Mouse (Mus musculus) hindbrain, embryonic 11.5 days (tissue): Measurements from ENCODE around the gene Skap1. TPM values are rescaled to one million over a fixed set of nuclear protein-coding genes. Genes with fewer than 3 reads are reported as not detected.

ENCODE experiments used
- ATAC-seq: fragments of 200-750 bp; cut with Nextera tagmentation; 2 replicates; pipeline ENCODE4 v1.8.0; 2017; ENCODE audit warnings: mild to moderate bottlenecking, moderate TSS enrichment, moderate library complexity; ENCODE audit not compliant: low FRiP score
- DNase-seq: peaks from one replicate; pipeline ENCODE4 v3.0.0-alpha.2; 2015; ENCODE audit warnings: low spot score
- H3K27ac ChIP-seq: fragments of 300-500 bp; sonication (generic); 2 replicates; pipeline ENCODE4 v1.5.1; 2014; ENCODE audit warnings: mild to moderate bottlenecking, low read depth, low read length
- H3K27me3 ChIP-seq: fragments of 300-500 bp; sonication (generic); 2 replicates; pipeline ENCODE4 v1.6.1; 2014; ENCODE audit warnings: mild to moderate bottlenecking, low read length, moderate library complexity, mixed read lengths; ENCODE audit not compliant: control insufficient read depth, insufficient read depth
- H3K36me3 ChIP-seq: fragments of 300-500 bp; sonication (generic); 2 replicates; pipeline ENCODE4 v1.6.1; 2014; ENCODE audit warnings: mild to moderate bottlenecking, low read length, moderate library complexity, mixed read lengths; ENCODE audit not compliant: control insufficient read depth, insufficient read depth
- H3K4me1 ChIP-seq: fragments of 300-500 bp; sonication (generic); replicated peaks from 2 replicates; pipeline ENCODE4 v1.6.1; 2014; ENCODE audit warnings: low read length, mixed read lengths; ENCODE audit not compliant: control insufficient read depth, insufficient read depth
- H3K4me2 ChIP-seq: fragments of 300-500 bp; sonication (generic); replicated peaks from 2 replicates; pipeline ENCODE4 v1.6.1; 2014; ENCODE audit warnings: mild to moderate bottlenecking, low read depth, low read length
- H3K4me3 ChIP-seq: fragments of 300-500 bp; sonication (generic); 2 replicates; pipeline ENCODE4 v1.5.1; 2014; ENCODE audit warnings: low read depth, low read length
- H3K9ac ChIP-seq: fragments of 300-500 bp; sonication (generic); 2 replicates; pipeline ENCODE4 v1.6.1; 2014; ENCODE audit warnings: low read depth, low read length
- H3K9me3 ChIP-seq: fragments of 300-500 bp; sonication (generic); 2 replicates; pipeline ENCODE4 v1.6.1; 2016; ENCODE audit warnings: low read length; ENCODE audit not compliant: control insufficient read depth
- WGBS: fragments of 180-500 bp; shearing (Covaris S2); extraction: QIAGEN DNeasy Blood & Tissue Kit; methylation state at CpG from one replicate; pipeline ENCODE4 v1.1.7; 2014; 5-methylcytosine and 5-hydroxymethylcytosine counted together
- polyA plus RNA-seq: library from polyadenylated mRNA; unstranded; fragments of >200 nt; fragmentation: Nextera tagmentation; extraction: Ambion mirVana; gene quantifications from 2 replicates; pipeline ENCODE4 v1.2.1, GENCODE M21; 2014

Skap1 gene
- polyA plus RNA-seq, 1 experiment from 2014 or later = 0.85 TPM

DNA sequence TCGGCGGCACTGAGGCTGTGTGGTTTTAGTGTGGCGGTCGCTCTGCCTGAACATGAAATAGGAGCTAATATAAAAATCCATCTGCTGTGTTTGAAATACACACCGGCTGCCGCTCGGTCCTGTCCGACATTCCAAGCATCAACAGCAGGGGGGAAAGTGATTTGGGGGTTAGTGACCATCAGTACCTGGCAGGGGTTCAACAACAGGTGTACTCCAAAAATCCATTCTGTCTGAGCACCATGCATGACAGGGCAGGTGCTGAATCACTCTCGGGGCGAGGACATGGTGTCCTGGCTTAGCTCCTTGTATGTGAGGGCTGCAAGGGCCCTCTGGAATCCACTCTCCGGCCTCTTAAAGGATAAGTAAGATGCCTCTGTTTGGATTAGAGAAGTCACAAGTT lies 272.0 kb downstream of the Skap1 start:
- H3K4me1 ChIP-seq = peaks cover 4% of the 10 kb centered on the region
- WGBS = 27% methylated on average over 11 of the region's 11 CpGs
- peak overlapping the region; percentile 31 for H3K4me2 ChIP-seq
- no peaks in the 10 kb centered on the region for H3K27me3 ChIP-seq
- no peaks in the 10 kb centered on the region for H3K36me3 ChIP-seq
- H3K9ac ChIP-seq = no peak overlapping the region
- H3K4me3 ChIP-seq = peak overlapping the region; percentile 19; the same call in 1 of the 2 replicates
- H3K27ac ChIP-seq = no peak overlapping the region
- ATAC-seq = no peak
- no peaks in the 10 kb centered on the region for H3K9me3 ChIP-seq
- peak; percentile 22 for DNase-seq

DNA sequence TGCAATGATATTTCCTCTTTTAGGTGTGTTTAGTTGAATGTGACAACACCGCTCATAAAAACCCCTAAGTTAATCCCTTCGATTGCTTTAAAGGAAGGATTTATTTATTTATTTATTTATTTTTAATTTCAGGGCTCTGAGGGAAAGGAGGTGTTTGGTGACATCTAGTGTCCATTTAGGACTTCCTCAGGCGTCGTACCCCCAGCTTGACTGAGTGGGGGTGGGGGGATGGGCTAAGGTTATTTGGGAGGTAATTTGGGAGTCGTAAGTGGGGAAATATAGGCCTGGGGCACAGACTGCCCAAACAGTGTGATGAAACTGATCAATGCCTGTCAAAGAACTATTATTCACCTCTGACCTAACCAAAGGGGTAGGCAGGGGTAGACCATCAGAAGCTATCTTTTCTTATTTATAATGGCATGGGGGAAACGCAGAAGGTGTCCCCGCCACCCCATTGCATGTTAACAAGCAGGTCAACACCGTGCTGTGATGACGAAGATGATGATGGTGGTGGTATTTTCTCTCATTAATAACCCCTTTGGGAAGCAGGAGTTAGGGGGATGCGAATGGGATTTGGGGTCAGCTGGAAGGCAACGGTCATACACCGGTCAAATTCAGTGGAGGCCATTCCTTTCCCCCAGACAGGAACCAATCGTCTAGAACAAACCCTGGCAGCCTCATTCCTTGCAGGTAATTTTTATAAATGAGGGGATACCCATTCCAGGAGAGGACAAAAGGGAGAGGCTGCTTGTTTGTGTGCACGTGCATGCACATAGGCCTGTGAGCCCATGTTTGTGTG lies 273.5 kb downstream of the Skap1 start:
- DNase-seq (no peak), ATAC-seq (peak; percentile 56; the same call in 1 of the 2 replicates)
- WGBS = 68% methylated on average over 14 of the region's 14 CpGs
- Histone ChIP-seq H3K36me3 (no peaks in the 10 kb centered on the region), H3K9ac (no peak overlapping the region), H3K27me3 (no peaks in the 10 kb centered on the region), H3K4me1 (peaks cover 3% of the 10 kb centered on the region), H3K27ac (peak overlapping the region; percentile 47; the same call in 1 of the 2 replicates), H3K9me3 (no peaks in the 10 kb centered on the region), H3K4me3 (no peak overlapping the region), H3K4me2 (no peak overlapping the region)

DNA sequence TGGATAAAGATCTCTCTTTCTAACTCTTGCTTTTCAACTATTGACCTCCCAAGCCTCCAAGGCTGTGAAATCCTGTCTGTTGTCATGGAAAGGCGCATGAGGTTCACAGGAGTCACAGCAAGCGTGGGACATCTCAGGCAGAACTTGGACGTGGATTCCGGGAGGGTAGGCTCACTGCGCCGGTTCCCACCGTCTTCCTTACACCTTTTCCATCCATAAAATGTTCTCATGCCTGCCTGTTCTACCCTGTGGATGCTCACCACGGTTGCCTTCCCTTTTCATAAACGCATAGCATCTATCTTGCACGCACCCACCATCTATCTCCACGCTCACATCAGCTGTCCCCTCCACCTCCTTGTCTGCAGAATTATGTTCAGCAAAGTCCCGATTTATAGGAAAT lies 276.4 kb downstream of the Skap1 start:
- no peaks in the 10 kb centered on the region for H3K36me3 ChIP-seq
- no peak for DNase-seq
- H3K4me1 ChIP-seq = no peaks in the 10 kb centered on the region
- no peak for ATAC-seq
- 68% methylated on average over 12 of the region's 12 CpGs for WGBS
- H3K4me3 ChIP-seq = no peak overlapping the region
- no peak overlapping the region for H3K9ac ChIP-seq
- H3K9me3 ChIP-seq = no peaks in the 10 kb centered on the region
- no peak overlapping the region for H3K27ac ChIP-seq
- H3K4me2 ChIP-seq = no peak overlapping the region
- no peaks in the 10 kb centered on the region for H3K27me3 ChIP-seq

DNA sequence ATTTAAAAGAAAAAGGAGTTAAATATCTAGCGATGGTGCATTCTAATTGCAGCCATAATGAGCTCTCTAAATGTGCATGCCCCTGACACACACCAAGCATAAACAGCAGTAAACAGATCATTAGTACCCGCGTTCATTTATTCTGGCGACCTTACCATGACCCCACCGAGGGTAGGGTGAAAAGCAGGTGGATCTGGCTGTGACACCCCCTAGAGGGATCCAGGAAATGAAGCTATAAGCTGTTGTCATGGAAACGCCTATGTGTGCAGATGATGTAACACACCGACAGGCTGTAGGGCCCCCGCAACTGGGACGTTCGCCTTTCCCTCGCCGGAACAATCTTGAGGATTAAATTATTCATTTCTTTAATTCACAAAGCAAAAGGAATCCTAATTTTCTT lies 277.6 kb downstream of the Skap1 start:
- H3K4me1 ChIP-seq = no peaks in the 10 kb centered on the region
- 25% methylated on average over 12 of the region's 12 CpGs for WGBS

DNA sequence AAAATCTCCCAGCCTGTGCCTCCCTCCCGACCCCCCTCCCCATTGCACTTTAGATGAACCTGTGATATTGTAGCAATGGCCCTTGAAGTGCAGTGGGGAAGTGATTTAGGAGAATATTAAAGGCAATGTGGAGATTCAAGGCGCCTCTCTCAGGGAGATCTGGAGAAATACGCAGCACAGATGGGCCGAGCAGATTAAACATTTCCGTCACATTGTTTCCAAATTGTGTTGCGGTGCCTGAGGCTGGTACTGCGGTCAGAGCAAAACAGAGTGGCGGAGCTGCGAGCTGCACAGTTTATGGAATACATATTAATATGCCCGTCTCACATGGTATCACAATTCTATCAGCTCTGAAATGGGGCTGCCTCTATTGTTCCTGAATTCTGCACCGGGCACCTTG lies 278.6 kb downstream of the Skap1 start:
- Histone ChIP-seq H3K36me3 (no peaks in the 10 kb centered on the region), H3K27me3 (no peaks in the 10 kb centered on the region), H3K4me1 (no peaks in the 10 kb centered on the region), H3K9ac (no peak overlapping the region), H3K9me3 (no peaks in the 10 kb centered on the region), H3K4me3 (no peak overlapping the region), H3K27ac (peak overlapping the region; percentile 42), H3K4me2 (no peak overlapping the region)
- peak; percentile 54; the same call in 1 of the 2 replicates for ATAC-seq
- DNase-seq = no peak
- WGBS = 56% methylated on average over 11 of the region's 11 CpGs

More for the DNA sequence above, 277.6 kb downstream of the Skap1 start:
- peak overlapping the region; percentile 49 for H3K27ac ChIP-seq
- no peak overlapping the region for H3K4me3 ChIP-seq
- ATAC-seq = peak; percentile 35; the same call in 1 of the 2 replicates
- H3K4me2 ChIP-seq = peak overlapping the region; percentile 12; the same call in 1 of the 2 replicates
- no peaks in the 10 kb centered on the region for H3K27me3 ChIP-seq
- no peaks in the 10 kb centered on the region for H3K36me3 ChIP-seq
- DNase-seq = peak; percentile 60
- no peaks in the 10 kb centered on the region for H3K9me3 ChIP-seq
- no peak overlapping the region for H3K9ac ChIP-seq

DNA sequence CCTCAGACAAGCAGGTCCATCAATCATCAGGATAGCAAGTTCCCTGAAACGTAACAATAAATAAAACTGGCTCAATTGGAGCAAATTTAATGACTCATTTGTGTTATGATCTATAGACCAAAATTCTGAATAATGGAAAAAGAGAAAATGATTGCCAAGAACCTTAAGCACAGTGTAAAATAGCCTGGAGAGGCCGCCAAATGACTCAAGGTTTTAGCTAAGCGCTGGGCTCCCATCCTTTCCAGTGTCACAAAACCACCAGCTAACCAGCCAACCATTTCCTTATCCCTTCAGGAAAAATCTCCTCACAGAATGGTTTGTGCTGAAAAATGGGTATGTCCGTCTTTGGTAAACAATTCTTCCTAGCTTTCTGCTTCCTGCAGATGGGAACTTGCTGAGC lies 279.5 kb downstream of the Skap1 start:
- no peak overlapping the region for H3K9ac ChIP-seq
- 0 out of 2 replicates have a peak overlapping the region, but pooled peaks have one; percentile 42 for H3K27ac ChIP-seq
- H3K9me3 ChIP-seq = no peaks in the 10 kb centered on the region
- no peak overlapping the region for H3K4me3 ChIP-seq
- DNase-seq (no peak), ATAC-seq (no peak)
- no peaks in the 10 kb centered on the region for H3K27me3 ChIP-seq
- no peaks in the 10 kb centered on the region for H3K4me1 ChIP-seq
- no peak overlapping the region for H3K4me2 ChIP-seq
- 81% methylated on average over 4 of the region's 4 CpGs for WGBS
- no peaks in the 10 kb centered on the region for H3K36me3 ChIP-seq

DNA sequence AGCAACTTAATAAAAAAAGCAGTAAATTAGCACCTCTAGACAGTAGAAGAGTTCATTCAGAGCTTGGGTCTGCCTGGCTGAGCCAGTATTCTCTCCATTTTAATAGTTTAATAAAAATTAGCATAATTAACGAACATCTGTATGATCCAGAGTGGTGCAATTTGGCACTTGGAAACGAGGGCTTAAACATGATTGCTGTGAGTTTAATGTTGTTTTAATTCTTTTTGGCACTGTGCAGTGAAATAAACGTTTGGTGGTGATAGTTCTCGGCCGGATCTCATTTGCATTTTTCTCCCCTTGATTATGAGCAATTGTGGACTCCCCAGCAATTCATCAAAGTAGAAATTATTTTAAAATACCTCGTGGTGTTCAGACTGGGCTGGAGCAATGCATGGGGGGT lies 282.3 kb downstream of the Skap1 start:
- H3K4me3 ChIP-seq = no peak overlapping the region
- H3K27ac ChIP-seq = no peak overlapping the region
- H3K36me3 ChIP-seq = no peaks in the 10 kb centered on the region
- no peaks in the 10 kb centered on the region for H3K27me3 ChIP-seq
- no peak for DNase-seq
- no peak overlapping the region for H3K4me2 ChIP-seq
- no peak for ATAC-seq
- H3K4me1 ChIP-seq = no peaks in the 10 kb centered on the region
- 70% methylated on average over 6 of the region's 6 CpGs for WGBS
- no peak overlapping the region for H3K9ac ChIP-seq
- no peaks in the 10 kb centered on the region for H3K9me3 ChIP-seq

DNA sequence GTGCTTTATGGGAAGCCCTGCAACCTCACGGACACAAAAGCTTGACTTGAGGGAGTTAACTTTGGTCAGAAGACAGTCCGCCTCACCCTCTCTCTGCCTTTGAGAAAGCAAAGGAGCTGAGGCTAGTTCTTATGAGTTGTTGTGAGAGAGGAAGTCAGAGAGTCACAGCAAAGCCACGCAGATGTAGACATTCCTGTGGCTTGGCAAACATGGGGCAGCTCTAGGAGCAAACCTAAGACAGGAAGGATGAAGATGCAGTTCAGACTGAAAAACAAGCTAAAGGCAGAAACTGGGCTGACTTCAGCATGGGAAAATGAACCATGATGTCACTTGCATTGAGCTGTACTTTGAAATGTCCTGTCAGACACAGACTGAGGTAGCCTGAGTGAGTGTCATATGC lies 283.2 kb downstream of the Skap1 start:
- no peak overlapping the region for H3K9ac ChIP-seq
- 67% methylated on average over 3 of the region's 3 CpGs for WGBS
- ATAC-seq = no peak
- no peak for DNase-seq
- H3K27me3 ChIP-seq = no peaks in the 10 kb centered on the region
- no peaks in the 10 kb centered on the region for H3K4me1 ChIP-seq
- no peak overlapping the region for H3K4me3 ChIP-seq
- no peaks in the 10 kb centered on the region for H3K36me3 ChIP-seq
- no peaks in the 10 kb centered on the region for H3K9me3 ChIP-seq
- H3K4me2 ChIP-seq = no peak overlapping the region
- H3K27ac ChIP-seq = no peak overlapping the region

DNA sequence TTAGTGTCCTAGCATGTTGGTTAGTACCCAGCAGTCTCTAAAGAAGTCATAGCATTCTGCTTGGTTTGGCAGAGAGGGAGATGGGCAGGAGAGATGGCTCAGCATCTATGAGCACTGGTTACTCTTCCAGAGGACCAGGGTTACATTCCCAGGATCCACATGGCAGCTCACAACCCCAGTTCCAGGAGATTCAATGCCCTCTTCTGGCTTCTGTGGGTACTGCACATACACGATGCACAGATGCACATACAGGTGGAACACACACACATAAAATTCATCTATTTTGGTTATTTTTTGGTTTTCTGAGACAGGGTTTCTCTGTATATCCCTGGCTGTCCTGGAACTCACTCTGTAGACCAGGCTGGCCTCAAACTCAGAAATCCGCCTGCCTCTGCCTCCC lies 290.9 kb downstream of the Skap1 start:
- no peak for DNase-seq
- no peaks in the 10 kb centered on the region for H3K4me1 ChIP-seq
- whole genome bisulfite sequencing = 92% methylated on average over 2 of the region's 2 CpGs
- no peaks in the 10 kb centered on the region for H3K9me3 ChIP-seq
- no peak overlapping the region for H3K4me2 ChIP-seq
- no peak overlapping the region for H3K27ac ChIP-seq
- H3K27me3 ChIP-seq = no peaks in the 10 kb centered on the region
- no peak for ATAC-seq
- no peaks in the 10 kb centered on the region for H3K36me3 ChIP-seq
- no peak overlapping the region for H3K4me3 ChIP-seq
- no peak overlapping the region for H3K9ac ChIP-seq
